In genomic region chr17:66118991-66119390, GRCm38 (mm10) we compare ENCODE assay signal across 20 mouse cellular contexts. TPM values are rescaled to one million over a fixed set of nuclear protein-coding genes. Genes with fewer than 3 reads are reported as not detected.
DNase-seq lines count a peak whose midpoint lies in the region; ATAC-seq and TF ChIP-seq lines count a peak whose summit lies in the region.
"Had no signal": no experiment of that assay in that cellular context is flagged by ENCODE, and none has a peak within 500 bp of the region (broad histone marks: within the 10 kb centered on the region; RNA-seq: fewer than 3 reads in every experiment).

No protein-coding gene starts in this region.

- TF ChIP-seq CTCF in brain, embryonic 14.5 days (IDR thresholded peaks at IDR 0.05; ENCODE audit: borderline replicate concordance, extremely low read depth, insufficient read depth, insufficient read length): no peak

- no peak for TF ChIP-seq POLR2A in brain, embryonic 14.5 days (IDR thresholded peaks at IDR 0.05; ENCODE audit: borderline replicate concordance, extremely low read depth, insufficient read depth, insufficient read length, poor library complexity, severe bottlenecking)

- peak; percentile 35 to 37 for DNase-seq in cerebellum, adult 18-20 months
- no peak for DNase-seq in cerebellum, postnatal 4 days (ENCODE audit: low spot score in 2 of 2)
- DNase-seq in cerebellum, postnatal 10 days: peak; percentile 57 to 75
- DNase-seq in brain, embryonic 14.5 days (ENCODE audit: low read depth): peak; percentile 3
- DNase-seq in cerebellum, postnatal 25 days: peak; percentile 45 to 66
- no peak for DNase-seq in lung, postnatal 4 days
- DNase-seq: adrenal gland, adult 2 months; adrenal gland, postnatal 14 days; B cell, adult 2 months; gastrocnemius, postnatal 10 days; gastrocnemius, postnatal 36 days; heart, postnatal 10 days; heart, postnatal 36 days; kidney, adult 11 months; kidney, adult 8-10 months had no signal

- ATAC-seq in cerebellum, adult (ENCODE audit: insufficient number of reproducible peaks, low FRiP score, low TSS enrichment): no peak
- ATAC-seq: forebrain, embryonic 13.5 days; forebrain, embryonic 16.5 days; hindbrain, embryonic 16.5 days; intestine, embryonic 15.5 days had no signal

RNA-seq across cellular contexts. Expression of gene Ddx11, which starts 4.3 kb away (rescaled TPM):
- 7.8 and 11.4 TPM in 2 replicates for polyA plus RNA-seq in brain, embryonic 14.5 days (2012; rRNA removed)

RNA-seq across cellular contexts. Expression of gene Washc1, which starts 7.6 kb away (rescaled TPM):
- polyA plus RNA-seq in brain, embryonic 14.5 days (2012; rRNA removed): 56.1 and 58.3 TPM in 2 replicates

RNA-seq across cellular contexts. Expression of gene Ndufv2, which starts 17.6 kb away (rescaled TPM):
- 115 and 119 TPM in 2 replicates for polyA plus RNA-seq in brain, embryonic 14.5 days (2012; rRNA removed)

RNA-seq across cellular contexts. Expression of gene Ankrd12, which starts 42.1 kb away (rescaled TPM):
- 20.8 and 28.3 TPM in 2 replicates for polyA plus RNA-seq in brain, embryonic 14.5 days (2012; rRNA removed)

Comparison
In these comparisons a context has a peak if more than half of its experiments do, and no peak if none do; other contexts are left out.
1. DNase-seq: peak in cerebellum, adult 18-20 months (2 of 2), cerebellum, postnatal 10 days (2 of 2), brain, embryonic 14.5 days (single experiment) and cerebellum, postnatal 25 days (2 of 2); none in cerebellum, postnatal 4 days (0 of 2) and lung, postnatal 4 days (0 of 2).